In the genomic region with DNA sequence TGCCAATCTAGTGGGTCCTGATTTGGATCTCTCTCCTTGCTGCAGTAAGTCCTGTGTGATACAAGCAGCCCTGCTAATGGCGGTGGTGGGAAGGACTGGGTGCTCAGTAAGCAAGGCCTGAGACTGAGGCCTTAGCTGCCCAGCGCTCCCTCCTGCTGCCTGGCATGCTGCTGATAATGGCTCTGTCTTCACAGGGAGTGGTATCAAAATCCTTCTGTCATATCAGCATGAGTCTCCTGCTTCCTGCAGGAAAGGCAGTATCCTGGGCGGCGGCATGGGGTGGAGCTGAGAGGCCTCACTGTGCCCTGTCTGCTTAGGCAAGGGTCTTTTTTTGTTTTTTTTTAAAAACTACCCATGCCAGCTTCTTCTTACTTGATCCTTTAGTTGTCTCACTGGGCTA, we compare ENCODE assay signal across 13 mouse cellular contexts. TPM values are rescaled to one million over a fixed set of nuclear protein-coding genes. Genes with fewer than 3 reads are reported as not detected.
A peak's percentile ranks its signal among the peaks of the same experiment; 100 is the strongest.
DNase-seq lines count a peak whose midpoint lies in the region; ATAC-seq and TF ChIP-seq lines count a peak whose summit lies in the region.
"Had no signal": no experiment of that assay in that cellular context is flagged by ENCODE, and none has a peak within 500 bp of the region (broad histone marks: within the 10 kb centered on the region; RNA-seq: fewer than 3 reads in every experiment).

No protein-coding gene starts in this region.

- no peaks in the 10 kb centered on the region for H3K9me3 ChIP-seq in forebrain, embryonic 13.5 days (replicated peaks)
- H3K9me3 ChIP-seq in forebrain, embryonic 16.5 days (ENCODE audit: control insufficient read depth, low read length) = no peaks in the 10 kb centered on the region
- H3K9me3 ChIP-seq: embryonic facial prominence, embryonic 13.5 days; midbrain, embryonic 15.5 days had no signal

- peaks cover 65% of the 10 kb centered on the region for H3K4me1 ChIP-seq in forebrain, embryonic 13.5 days
- peaks cover 49% of the 10 kb centered on the region for H3K4me1 ChIP-seq in forebrain, embryonic 16.5 days (replicated peaks; ENCODE audit: control insufficient read depth, insufficient read depth, low read length)

- H3K36me3 ChIP-seq in forebrain, embryonic 13.5 days (ENCODE audit: poor library complexity, severe bottlenecking) = peaks cover 10% of the 10 kb centered on the region
- no peaks in the 10 kb centered on the region for H3K36me3 ChIP-seq in forebrain, embryonic 16.5 days (ENCODE audit: control insufficient read depth, insufficient read depth)

- ATAC-seq in forebrain, embryonic 13.5 days = no peak
- no peak for ATAC-seq in forebrain, embryonic 16.5 days
- ATAC-seq: midbrain, embryonic 15.5 days had no signal

- 78% methylated on average over 4 of the region's 4 CpGs for WGBS in forebrain, embryonic 13.5 days
- WGBS in forebrain, embryonic 16.5 days = 84% methylated on average over 4 of the region's 4 CpGs

- H3K4me3 ChIP-seq in forebrain, embryonic 13.5 days = no peak overlapping the region
- no peak overlapping the region for H3K4me3 ChIP-seq in forebrain, embryonic 16.5 days (replicated peaks; ENCODE audit: low read length)
- H3K4me3 ChIP-seq in layer of hippocampus, adult 2 months = no peak overlapping the region; the same call in 1 of the 2 replicates
- H3K4me3 ChIP-seq: embryonic facial prominence, embryonic 13.5 days; midbrain, embryonic 15.5 days had no signal

- H3K4me2 ChIP-seq in forebrain, embryonic 13.5 days = no peak overlapping the region
- H3K4me2 ChIP-seq in forebrain, embryonic 16.5 days (ENCODE audit: low read length) = no peak overlapping the region
- H3K4me2 ChIP-seq: embryonic facial prominence, embryonic 13.5 days; midbrain, embryonic 15.5 days had no signal

- DNase-seq in layer of hippocampus, adult 2 months (ENCODE audit: low spot score in 2 of 2) = no peak
- DNase-seq in layer of hippocampus, adult 11-12 months (ENCODE audit: low spot score) = no peak
- DNase-seq in liver = peak; percentile 62
- DNase-seq in lung, postnatal 4 days = peak; percentile 64 to 83
- no peak for DNase-seq in cerebellum, postnatal 36 days
- no peak for DNase-seq in testis, postnatal 10 days (ENCODE audit: low spot score)
- DNase-seq: gastrocnemius, postnatal 10 days; kidney, postnatal 10 days had no signal

- H3K27me3 ChIP-seq in forebrain, embryonic 13.5 days = no peaks in the 10 kb centered on the region
- H3K27me3 ChIP-seq in forebrain, embryonic 16.5 days (replicated peaks; ENCODE audit: control insufficient read depth, insufficient read depth, low read length) = no peaks in the 10 kb centered on the region
- H3K27me3 ChIP-seq: embryonic facial prominence, embryonic 13.5 days; midbrain, embryonic 15.5 days had no signal

- no peak overlapping the region; the same call in 1 of the 2 replicates for H3K27ac ChIP-seq in forebrain, embryonic 13.5 days
- no peak overlapping the region for H3K27ac ChIP-seq in forebrain, embryonic 16.5 days (ENCODE audit: low read length)
- H3K27ac ChIP-seq in layer of hippocampus, adult 2 months = peak overlapping the region; percentile 64
- H3K27ac ChIP-seq: embryonic facial prominence, embryonic 13.5 days; midbrain, embryonic 15.5 days; stomach, postnatal 0 days had no signal

- TF ChIP-seq CTCF in layer of hippocampus, adult 2 months (conservative IDR thresholded peaks at IDR 0.05) = no peak

- H3K9ac ChIP-seq in forebrain, embryonic 13.5 days = 0 out of 2 replicates have a peak overlapping the region, but pooled peaks have one; percentile 5
- H3K9ac ChIP-seq in forebrain, embryonic 16.5 days (replicated peaks; ENCODE audit: low read depth, low read length) = no peak overlapping the region
- H3K9ac ChIP-seq: embryonic facial prominence, embryonic 13.5 days; midbrain, embryonic 15.5 days had no signal

RNA-seq across cellular contexts. Expression of gene Gnaq, which starts 9.2 kb away (rescaled TPM):
- polyA plus RNA-seq in forebrain, embryonic 13.5 days (2015; fragmentation: Nextera tagmentation; extraction: Ambion mirVana) = 55.5 and 67.0 TPM in 2 replicates
- 105 and 122 TPM in 2 replicates for polyA plus RNA-seq in forebrain, embryonic 16.5 days (2015; fragmentation: Nextera tagmentation; extraction: Ambion mirVana)
- total RNA-seq in layer of hippocampus, adult 2 months (2021) = 100 to 1,000 TPM; 204 to 207 TPM

Comparison
In these comparisons a context has a peak if more than half of its experiments do, and no peak if none do; other contexts are left out.
1. DNase-seq: peak in liver (single experiment) and lung, postnatal 4 days (2 of 2); none in layer of hippocampus, adult 2 months (0 of 2), layer of hippocampus, adult 11-12 months (single experiment), cerebellum, postnatal 36 days (0 of 2) and testis, postnatal 10 days (single experiment).